Mouse (Mus musculus) midbrain, embryonic 13.5 days (tissue): ENCODE data around the gene Slc22a15. TPM values are rescaled to one million over a fixed set of nuclear protein-coding genes. Genes with fewer than 3 reads are reported as not detected.

ENCODE experiments used
- ATAC-seq: fragments of 200-750 bp; cut with Nextera tagmentation; 2 replicates; pipeline ENCODE4 v1.8.0; 2017; ENCODE audit warnings: mild to moderate bottlenecking, moderate TSS enrichment, moderate library complexity
- H3K27ac ChIP-seq: fragments of 300-500 bp; sonication (generic); 2 replicates; pipeline ENCODE4 v1.5.1; 2015; ENCODE audit warnings: inconsistent platforms, mild to moderate bottlenecking, moderate library complexity
- H3K27me3 ChIP-seq: fragments of 300-500 bp; sonication (generic); 2 replicates; pipeline ENCODE4 v1.6.1; 2015; ENCODE audit warnings: mild to moderate bottlenecking, inconsistent platforms
- H3K36me3 ChIP-seq: fragments of 300-500 bp; sonication (generic); 2 replicates; pipeline ENCODE4 v1.6.1; 2015; ENCODE audit warnings: mild to moderate bottlenecking, inconsistent platforms
- H3K4me1 ChIP-seq: fragments of 300-500 bp; sonication (generic); replicated peaks from 2 replicates; pipeline ENCODE4 v1.6.1; 2015; ENCODE audit warnings: inconsistent platforms
- H3K4me2 ChIP-seq: fragments of 300-500 bp; sonication (generic); replicated peaks from 2 replicates; pipeline ENCODE4 v1.6.1; 2015; ENCODE audit warnings: moderate library complexity, mild to moderate bottlenecking, inconsistent platforms
- H3K4me3 ChIP-seq: fragments of 300-500 bp; sonication (generic); replicated peaks from 2 replicates; pipeline ENCODE4 v1.5.1; 2015; ENCODE audit warnings: mild to moderate bottlenecking, inconsistent platforms
- H3K9ac ChIP-seq: fragments of 300-500 bp; sonication (generic); replicated peaks from 2 replicates; pipeline ENCODE4 v1.6.1; 2015; ENCODE audit warnings: mild to moderate bottlenecking, inconsistent platforms
- H3K9me3 ChIP-seq: fragments of 300-500 bp; sonication (generic); 2 replicates; pipeline ENCODE4 v1.6.1; 2016; ENCODE audit warnings: mild to moderate bottlenecking, inconsistent platforms
- WGBS: fragments of 180-500 bp; shearing (Covaris S2); methylation state at CpG from one replicate; pipeline ENCODE4 v1.1.7; 2015; 5-methylcytosine and 5-hydroxymethylcytosine counted together
- polyA plus RNA-seq: library from polyadenylated mRNA; unstranded; fragments of >200 nt; fragmentation: Nextera tagmentation; extraction: Ambion mirVana; gene quantifications from 2 replicates; pipeline ENCODE4 v1.2.1, GENCODE M21; 2015

Slc22a15 gene
- 8.2 and 8.8 TPM in 2 replicates for polyA plus RNA-seq

GRCm38 (mm10) chr3:101923843-101924740 lies at the start of gene Slc22a15:
TSS of gene Slc22a15 (minus strand) at chr3:101924453.
- 0 out of 2 replicates have a peak, but pooled peaks cover 5% of the 10 kb centered on the region for H3K36me3 ChIP-seq
- peak within 1 kb of the TSS; percentile 62 for H3K4me3 ChIP-seq
- H3K4me2 ChIP-seq, result peak within 1 kb of the TSS; percentile 75
- under 1% methylated on average over 89 of the region's 92 CpGs for WGBS
- H3K9me3 ChIP-seq, result no peaks in the 10 kb centered on the region
- H3K4me1 ChIP-seq, result peaks cover 34% of the 10 kb centered on the region
- no peaks in the 10 kb centered on the region for H3K27me3 ChIP-seq
- ATAC-seq, result peak; percentile 88
- peak within 1 kb of the TSS; percentile 92 for H3K9ac ChIP-seq
- H3K27ac ChIP-seq, result peak within 1 kb of the TSS; percentile 94

- no peak overlapping the region for H3K9ac ChIP-seq
- H3K4me3 ChIP-seq, result no peak overlapping the region
- no peak overlapping the region for H3K4me2 ChIP-seq
- H3K4me1 ChIP-seq, result peaks cover 40% of the 10 kb centered on the region
- peak; percentile 83 for ATAC-seq
- no peaks in the 10 kb centered on the region for H3K27me3 ChIP-seq
- 28% methylated on average over 3 of the region's 3 CpGs for WGBS
- no peaks in the 10 kb centered on the region for H3K36me3 ChIP-seq
- H3K9me3 ChIP-seq, result no peaks in the 10 kb centered on the region
- H3K27ac ChIP-seq, result peak overlapping the region; percentile 84
Measured at GRCm38 (mm10) chr3:101966825-101967558, 42.7 kb upstream of the Slc22a15 start.

GRCm38 (mm10) chr3:101964352-101964751 lies 40.1 kb upstream of the Slc22a15 start:
- WGBS, result 47% methylated on average over 7 of the region's 7 CpGs
- no peaks in the 10 kb centered on the region for H3K36me3 ChIP-seq
- peaks cover 40% of the 10 kb centered on the region for H3K4me1 ChIP-seq
- H3K4me3 ChIP-seq, result no peak overlapping the region
- no peaks in the 10 kb centered on the region for H3K9me3 ChIP-seq
- no peak for ATAC-seq
- no peak overlapping the region for H3K27ac ChIP-seq
- no peaks in the 10 kb centered on the region for H3K27me3 ChIP-seq
- no peak overlapping the region for H3K4me2 ChIP-seq
- H3K9ac ChIP-seq, result no peak overlapping the region

- Histone ChIP-seq H3K9ac (no peak overlapping the region), H3K36me3 (no peaks in the 10 kb centered on the region), H3K9me3 (no peaks in the 10 kb centered on the region), H3K4me1 (peaks cover 40% of the 10 kb centered on the region), H3K4me2 (no peak overlapping the region), H3K27me3 (no peaks in the 10 kb centered on the region), H3K4me3 (no peak overlapping the region), H3K27ac (0 out of 2 replicates have a peak overlapping the region, but pooled peaks have one; percentile 11)
- 16% methylated on average over 9 of the region's 9 CpGs for WGBS
- no peak for ATAC-seq
Measured at GRCm38 (mm10) chr3:101963501-101963900, 39.2 kb upstream of the Slc22a15 start.

GRCm38 (mm10) chr3:101961146-101961835 lies 37.0 kb upstream of the Slc22a15 start:
- no peak overlapping the region for H3K4me2 ChIP-seq
- H3K27ac ChIP-seq, result no peak overlapping the region
- no peak overlapping the region for H3K4me3 ChIP-seq
- no peaks in the 10 kb centered on the region for H3K9me3 ChIP-seq
- WGBS, result 89% methylated on average over 15 of the region's 15 CpGs
- ATAC-seq, result no peak
- peaks cover 24% of the 10 kb centered on the region for H3K4me1 ChIP-seq
- H3K9ac ChIP-seq, result no peak overlapping the region
- no peaks in the 10 kb centered on the region for H3K36me3 ChIP-seq
- H3K27me3 ChIP-seq, result no peaks in the 10 kb centered on the region

GRCm38 (mm10) chr3:101958047-101958446 lies 33.8 kb upstream of the Slc22a15 start:
- 77% methylated on average over 3 of the region's 3 CpGs for WGBS
- no peak for ATAC-seq

GRCm38 (mm10) chr3:101953506-101953905 lies 29.3 kb upstream of the Slc22a15 start:
- 63% methylated on average over 7 of the region's 7 CpGs for WGBS
- Histone ChIP-seq H3K27me3 (no peaks in the 10 kb centered on the region), H3K27ac (no peak overlapping the region), H3K9ac (no peak overlapping the region), H3K4me3 (no peak overlapping the region), H3K9me3 (no peaks in the 10 kb centered on the region), H3K4me1 (0 out of 2 replicates have a peak, but pooled peaks cover 6% of the 10 kb centered on the region), H3K4me2 (no peak overlapping the region), H3K36me3 (no peaks in the 10 kb centered on the region)
- ATAC-seq, result no peak

More at GRCm38 (mm10) chr3:101958047-101958446, 33.8 kb upstream of the Slc22a15 start:
- Histone ChIP-seq H3K4me2 (no peak overlapping the region), H3K9ac (no peak overlapping the region), H3K27me3 (no peaks in the 10 kb centered on the region), H3K9me3 (no peaks in the 10 kb centered on the region), H3K4me3 (no peak overlapping the region), H3K4me1 (peaks cover 1% of the 10 kb centered on the region), H3K36me3 (no peaks in the 10 kb centered on the region), H3K27ac (no peak overlapping the region)

- Histone ChIP-seq H3K4me1 (0 out of 2 replicates have a peak, but pooled peaks cover 6% of the 10 kb centered on the region), H3K27ac (peak overlapping the region; percentile 41; the same call in 1 of the 2 replicates), H3K27me3 (no peaks in the 10 kb centered on the region), H3K36me3 (no peaks in the 10 kb centered on the region), H3K4me3 (no peak overlapping the region), H3K9me3 (no peaks in the 10 kb centered on the region), H3K4me2 (no peak overlapping the region), H3K9ac (no peak overlapping the region)
- no peak; the same call in 1 of the 2 replicates for ATAC-seq
- WGBS, result 86% methylated on average over 2 of the region's 2 CpGs
Measured at GRCm38 (mm10) chr3:101952577-101952976, 28.3 kb upstream of the Slc22a15 start.

- 82% methylated on average over 3 of the region's 3 CpGs for WGBS
- Histone ChIP-seq H3K27ac (no peak overlapping the region), H3K27me3 (no peaks in the 10 kb centered on the region), H3K36me3 (no peaks in the 10 kb centered on the region), H3K9ac (no peak overlapping the region), H3K4me1 (0 out of 2 replicates have a peak, but pooled peaks cover 6% of the 10 kb centered on the region), H3K4me3 (no peak overlapping the region), H3K4me2 (no peak overlapping the region), H3K9me3 (no peaks in the 10 kb centered on the region)
- no peak for ATAC-seq
Measured at GRCm38 (mm10) chr3:101948572-101948971, 24.3 kb upstream of the Slc22a15 start.

- Histone ChIP-seq H3K9me3 (no peaks in the 10 kb centered on the region), H3K36me3 (no peaks in the 10 kb centered on the region)
Measured at GRCm38 (mm10) chr3:101947250-101947649, 23.0 kb upstream of the Slc22a15 start.

GRCm38 (mm10) chr3:101945257-101945656 lies 21.0 kb upstream of the Slc22a15 start:
- no peaks in the 10 kb centered on the region for H3K9me3 ChIP-seq
- no peaks in the 10 kb centered on the region for H3K27me3 ChIP-seq
- no peaks in the 10 kb centered on the region for H3K4me1 ChIP-seq
- 79% methylated on average over 5 of the region's 5 CpGs for WGBS
- no peaks in the 10 kb centered on the region for H3K36me3 ChIP-seq
- no peak for ATAC-seq
- H3K4me2 ChIP-seq, result no peak overlapping the region
- no peak overlapping the region for H3K4me3 ChIP-seq
- H3K9ac ChIP-seq, result no peak overlapping the region
- no peak overlapping the region for H3K27ac ChIP-seq

More at GRCm38 (mm10) chr3:101947250-101947649, 23.0 kb upstream of the Slc22a15 start:
- Histone ChIP-seq H3K4me1 (0 out of 2 replicates have a peak, but pooled peaks cover 6% of the 10 kb centered on the region), H3K27ac (no peak overlapping the region), H3K27me3 (no peaks in the 10 kb centered on the region), H3K9ac (no peak overlapping the region), H3K4me3 (no peak overlapping the region), H3K4me2 (no peak overlapping the region)
- WGBS, result 85% methylated on average over 4 of the region's 4 CpGs
- ATAC-seq, result no peak
